ENCODE assay signal across 24 mouse cellular contexts in the genomic region with DNA sequence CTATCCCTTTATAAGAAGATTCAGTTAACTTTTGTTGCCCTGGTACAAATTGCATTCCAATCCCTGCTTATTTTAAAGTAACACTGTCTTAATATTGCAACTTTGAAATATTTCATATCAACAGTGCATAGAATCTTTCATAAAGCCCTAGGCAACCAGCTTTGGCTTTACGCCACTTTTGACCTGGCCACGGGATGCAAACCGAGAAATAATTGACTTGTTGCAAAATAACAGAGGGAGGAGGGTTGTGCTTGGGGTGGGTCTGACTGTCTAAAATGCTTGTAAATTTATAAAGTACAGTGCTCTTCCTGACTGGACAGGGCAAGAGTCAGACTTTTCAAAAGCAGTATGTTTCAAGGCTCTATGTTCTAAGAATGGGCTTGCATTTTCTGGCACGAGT. TPM values are rescaled to one million over a fixed set of nuclear protein-coding genes. Genes with fewer than 3 reads are reported as not detected.
DNase-seq lines count a peak whose midpoint lies in the region; ATAC-seq lines count a peak whose summit lies in the region.
"Had no signal": no experiment of that assay in that cellular context is flagged by ENCODE, and none has a peak within 500 bp of the region (broad histone marks: within the 10 kb centered on the region; RNA-seq: fewer than 3 reads in every experiment).

No protein-coding gene starts in this region.

- no peak overlapping the region for H3K4me2 ChIP-seq in kidney, embryonic 16.5 days (replicated peaks; ENCODE audit: low read depth, low read length)
- H3K4me2 ChIP-seq: embryonic facial prominence, embryonic 13.5 days; forebrain, embryonic 13.5 days; heart, embryonic 12.5 days; hindbrain, embryonic 14.5 days had no signal

- no peaks in the 10 kb centered on the region for H3K27me3 ChIP-seq in kidney, embryonic 16.5 days (ENCODE audit: insufficient read depth, low read length)
- H3K27me3 ChIP-seq: embryonic facial prominence, embryonic 13.5 days; forebrain, embryonic 13.5 days; heart, embryonic 12.5 days had no signal

- H3K4me3 ChIP-seq in kidney, embryonic 16.5 days (ENCODE audit: low read length) = no peak overlapping the region
- H3K4me3 ChIP-seq: embryonic facial prominence, embryonic 13.5 days; forebrain, embryonic 13.5 days; gastrocnemius, adult 2 months; heart, embryonic 12.5 days; hindbrain, embryonic 10.5 days had no signal

- H3K9ac ChIP-seq in kidney, embryonic 16.5 days (replicated peaks; ENCODE audit: low read length) = no peak overlapping the region
- H3K9ac ChIP-seq: embryonic facial prominence, embryonic 13.5 days; forebrain, embryonic 13.5 days; forebrain, postnatal 0 days; heart, embryonic 12.5 days; hindbrain, embryonic 14.5 days had no signal

- H3K9me3 ChIP-seq in kidney, embryonic 16.5 days (ENCODE audit: low read length) = no peaks in the 10 kb centered on the region
- H3K9me3 ChIP-seq: embryonic facial prominence, embryonic 13.5 days; forebrain, embryonic 13.5 days; G1E; heart, embryonic 12.5 days; hindbrain, embryonic 10.5 days had no signal

- H3K4me1 ChIP-seq in kidney, embryonic 16.5 days (ENCODE audit: insufficient read depth, low read length) = 0 out of 2 replicates have a peak, but pooled peaks cover 3% of the 10 kb centered on the region
- H3K4me1 ChIP-seq: hindbrain, embryonic 10.5 days had no signal

- no peaks in the 10 kb centered on the region for H3K36me3 ChIP-seq in kidney, embryonic 16.5 days (ENCODE audit: insufficient read depth, low read length)
- H3K36me3 ChIP-seq: embryonic facial prominence, embryonic 13.5 days; heart, embryonic 12.5 days; hindbrain, embryonic 10.5 days had no signal

- WGBS in kidney, embryonic 16.5 days = 81% methylated on average over 4 of the region's 4 CpGs

- ATAC-seq in kidney, embryonic 16.5 days (ENCODE audit: low FRiP score, low TSS enrichment) = no peak
- ATAC-seq: CD4-positive, CD25-positive, alpha-beta regulatory T cell, adult 4 months; forebrain, embryonic 13.5 days; forebrain, postnatal 0 days had no signal

- H3K27ac ChIP-seq in kidney, embryonic 16.5 days (ENCODE audit: low read length) = no peak overlapping the region
- H3K27ac ChIP-seq: embryonic facial prominence, embryonic 13.5 days; forebrain, embryonic 13.5 days; gastrocnemius, adult 2 months; hindbrain, embryonic 10.5 days; hindbrain, embryonic 14.5 days had no signal

- peak; percentile 8 for DNase-seq in adrenal gland, postnatal 10 days
- no peak for DNase-seq in adrenal gland, postnatal 36 days
- DNase-seq in kidney, adult 8-10 months = peak; percentile 57 to 59
- peak; percentile 25 for DNase-seq in kidney, postnatal 10 days
- DNase-seq in testis, postnatal 10 days (ENCODE audit: low spot score) = peak; percentile 55
- no peak for DNase-seq in gastrocnemius, adult 18-20 months (ENCODE audit: low spot score)
- no peak for DNase-seq in cerebellum, adult 11 months
- DNase-seq: adrenal gland, postnatal 25 days; B cell, adult 2 months; cerebellum, adult 9-11 months; cerebellum, postnatal 36 days; forebrain, postnatal 0 days; gastrocnemius, adult 2 months; gastrocnemius, postnatal 25 days had no signal

RNA-seq across cellular contexts. Expression of gene Rps23, which starts 41.8 kb away (rescaled TPM):
- 100 to 1,000 TPM; 467 to 483 TPM for total RNA-seq in adrenal gland, postnatal 10 days (2021)
- total RNA-seq in adrenal gland, postnatal 36 days (2021) = 100 to 1,000 TPM; 414 to 442 TPM
- polyA plus RNA-seq in kidney, embryonic 16.5 days (2015; fragmentation: Nextera tagmentation; extraction: Ambion mirVana) = 151 and 177 TPM in 2 replicates
- 100 to 1,000 TPM; 188 to 204 TPM for total RNA-seq in gastrocnemius, adult 18-20 months (2021)

RNA-seq across cellular contexts. Expression of gene Atp6ap1l, which starts 59.4 kb away (rescaled TPM):
- under 1 TPM in 1 of 2 experiments, not detected in 1; 0.39 TPM for total RNA-seq in adrenal gland, postnatal 10 days (2021)
- not detected for total RNA-seq in adrenal gland, postnatal 36 days (2021)
- not detected in 2 replicates for polyA plus RNA-seq in kidney, embryonic 16.5 days (2015; fragmentation: Nextera tagmentation; extraction: Ambion mirVana)
- total RNA-seq in gastrocnemius, adult 18-20 months (2021) = not detected
- total RNA-seq: adrenal gland, adult 18-20 months; adrenal gland, postnatal 25 days; G1E; gastrocnemius, adult 2 months; gastrocnemius, postnatal 25 days; granulocyte monocyte progenitor cell, adult 5-6 weeks had no signal
- polyA plus RNA-seq: embryonic facial prominence, embryonic 13.5 days; G1E had no signal

Comparison
In these comparisons a context has a peak if more than half of its experiments do, and no peak if none do; other contexts are left out.
1. DNase-seq: peak in adrenal gland, postnatal 10 days (single experiment), kidney, adult 8-10 months (2 of 2), kidney, postnatal 10 days (single experiment) and testis, postnatal 10 days (single experiment); none in adrenal gland, postnatal 36 days (0 of 2), gastrocnemius, adult 18-20 months (single experiment) and cerebellum, adult 11 months (single experiment).